Mouse (Mus musculus): ENCODE results near the gene Magt1. TPM values are rescaled to one million over a fixed set of nuclear protein-coding genes. Genes with fewer than 3 reads are reported as not detected.
"Not testable (repeated sequence)": the region's sequence is repeated elsewhere in the genome, so short reads cannot be mapped to it uniquely, and the experiment has no call there.

Gene Magt1
- polyA plus RNA-seq, 1 experiment from 2014 or later, result 17.1 TPM

GRCm38 (mm10) chrX:105928861-105929477 is 82.7 kb downstream of the Magt1 start, which contains the start of gene Atrx:
Atrx (minus strand) TSS chrX:105929403.
- peak; percentile 96 for ATAC-seq (ENCODE audit: low read depth)
- Histone ChIP-seq H3K9me3 (ENCODE audit: control insufficient read depth, low read length) (no peaks in the 10 kb centered on the region), H3K4me1 (ENCODE audit: control insufficient read depth, insufficient read depth, low read length) (peaks cover 7% of the 10 kb centered on the region; the same call in 1 of the 2 replicates), H3K27ac (ENCODE audit: low read depth, low read length) (peak within 1 kb of the TSS; percentile 96), H3K36me3 (ENCODE audit: control insufficient read depth, insufficient read depth, low read length) (no peaks in the 10 kb centered on the region), H3K27me3 (ENCODE audit: control insufficient read depth, insufficient read depth, low read length) (no peaks in the 10 kb centered on the region), H3K4me3 (ENCODE audit: low read depth, low read length) (peak within 1 kb of the TSS; percentile 58), H3K4me2 (ENCODE audit: low read depth, low read length) (peak within 1 kb of the TSS; percentile 46; the same call in 1 of the 2 replicates), H3K9ac (replicated peaks; ENCODE audit: low read depth, low read length) (peak within 1 kb of the TSS; percentile 89)
- 13% methylated on average over 35 of the region's 42 CpGs for WGBS

DNA sequence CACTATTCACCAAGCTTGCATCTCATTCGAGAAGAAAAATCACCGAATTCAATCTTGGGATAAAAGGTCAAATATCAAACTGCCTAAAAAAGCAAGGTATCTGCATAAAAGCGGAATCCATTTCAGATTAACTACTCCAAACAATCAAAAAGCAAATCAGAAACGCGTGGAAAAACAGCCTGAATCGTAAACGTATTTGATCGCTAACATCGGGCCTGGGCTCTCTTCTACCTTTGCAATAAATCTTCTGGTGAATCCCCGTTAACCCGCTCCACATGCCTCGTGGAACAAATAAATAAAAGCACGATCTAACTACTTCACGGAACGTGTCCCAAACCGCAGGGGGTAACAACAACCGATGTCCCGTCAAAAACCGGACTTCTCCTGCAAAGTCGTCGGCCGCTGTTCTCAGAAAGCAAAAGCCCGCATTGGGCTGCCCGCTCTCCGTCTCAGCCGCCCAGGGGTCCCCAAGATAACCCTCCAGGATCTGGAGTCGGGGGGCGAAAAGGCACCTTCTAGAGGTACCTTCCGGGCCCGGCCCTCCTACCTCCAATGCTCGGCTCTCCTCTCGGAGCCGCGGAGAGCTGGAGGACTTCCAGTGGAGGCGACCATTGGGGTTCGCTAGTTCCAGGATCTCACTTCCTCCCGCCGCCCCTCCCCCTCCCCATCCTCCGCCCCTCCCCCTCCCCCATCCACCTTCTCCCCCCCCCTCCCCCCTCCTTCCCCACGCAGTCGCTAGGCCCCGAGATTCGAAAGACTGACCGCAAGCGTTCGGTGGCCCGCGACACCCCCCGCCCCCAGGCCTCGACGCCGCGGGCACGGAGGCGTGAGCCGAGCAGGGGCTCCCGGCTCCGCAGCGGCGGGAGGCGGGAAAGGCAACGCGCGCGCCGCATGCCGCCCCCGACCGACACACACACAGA is 83.5 kb downstream of the Magt1 start:
- ATAC-seq (ENCODE audit: low read depth), result peak; percentile 68
- H3K27me3 ChIP-seq (ENCODE audit: control insufficient read depth, insufficient read depth, low read length), result no peaks in the 10 kb centered on the region
- H3K4me2 ChIP-seq (ENCODE audit: low read depth, low read length), result peak overlapping the region; percentile 46
- H3K4me1 ChIP-seq (ENCODE audit: control insufficient read depth, insufficient read depth, low read length), result peaks cover 7% of the 10 kb centered on the region; the same call in 1 of the 2 replicates
- peak overlapping the region; percentile 58 for H3K4me3 ChIP-seq (ENCODE audit: low read depth, low read length)
- peak overlapping the region; percentile 96 for H3K27ac ChIP-seq (ENCODE audit: low read depth, low read length)
- H3K9ac ChIP-seq (replicated peaks; ENCODE audit: low read depth, low read length), result peak overlapping the region; percentile 89
- 13% methylated on average over 37 of the region's 69 CpGs for WGBS
- no peaks in the 10 kb centered on the region for H3K9me3 ChIP-seq (ENCODE audit: control insufficient read depth, low read length)
- H3K36me3 ChIP-seq (ENCODE audit: control insufficient read depth, insufficient read depth, low read length), result no peaks in the 10 kb centered on the region

DNA sequence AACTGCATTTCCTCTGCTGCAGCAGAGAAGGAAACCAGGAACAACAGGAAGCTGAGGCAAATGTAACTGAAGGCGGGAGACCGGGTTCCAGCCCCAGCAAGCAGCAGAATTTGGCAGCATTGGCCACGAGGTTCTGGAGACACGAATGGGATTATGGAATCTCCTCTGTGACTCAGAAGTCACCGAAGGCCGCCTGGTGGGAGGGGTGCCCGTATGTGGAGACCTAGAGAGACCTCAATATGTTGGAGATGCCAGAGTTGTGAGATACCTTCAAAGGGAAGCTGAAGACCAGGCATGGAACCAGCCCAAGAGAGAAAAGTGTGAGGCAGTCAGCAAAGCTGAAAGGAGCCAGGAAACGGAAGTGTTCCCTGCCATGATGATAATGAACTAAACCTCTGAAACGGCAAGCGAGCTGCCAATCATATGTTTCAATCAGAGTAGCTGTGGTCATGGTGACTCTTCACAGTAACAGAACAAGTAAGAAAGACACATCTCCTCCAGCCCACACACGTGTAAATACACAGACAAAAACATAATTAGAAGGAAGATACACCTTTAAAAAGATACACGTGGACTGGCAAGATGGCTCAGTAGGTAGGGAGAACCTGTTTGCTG is 85.5 kb downstream of the Magt1 start:
- Histone ChIP-seq H3K27me3 (ENCODE audit: control insufficient read depth, insufficient read depth, low read length) (no peaks in the 10 kb centered on the region), H3K9ac (replicated peaks; ENCODE audit: low read depth, low read length) (no peak overlapping the region), H3K4me3 (ENCODE audit: low read depth, low read length) (no peak overlapping the region), H3K36me3 (ENCODE audit: control insufficient read depth, insufficient read depth, low read length) (no peaks in the 10 kb centered on the region), H3K4me1 (ENCODE audit: control insufficient read depth, insufficient read depth, low read length) (peaks cover 7% of the 10 kb centered on the region; the same call in 1 of the 2 replicates), H3K27ac (ENCODE audit: low read depth, low read length) (no peak overlapping the region), H3K4me2 (ENCODE audit: low read depth, low read length) (peak overlapping the region; percentile 46; the same call in 1 of the 2 replicates), H3K9me3 (ENCODE audit: control insufficient read depth, low read length) (no peaks in the 10 kb centered on the region)
- no peak for ATAC-seq (ENCODE audit: low read depth)
- WGBS, result 81% methylated on average over 12 of the region's 12 CpGs

DNA sequence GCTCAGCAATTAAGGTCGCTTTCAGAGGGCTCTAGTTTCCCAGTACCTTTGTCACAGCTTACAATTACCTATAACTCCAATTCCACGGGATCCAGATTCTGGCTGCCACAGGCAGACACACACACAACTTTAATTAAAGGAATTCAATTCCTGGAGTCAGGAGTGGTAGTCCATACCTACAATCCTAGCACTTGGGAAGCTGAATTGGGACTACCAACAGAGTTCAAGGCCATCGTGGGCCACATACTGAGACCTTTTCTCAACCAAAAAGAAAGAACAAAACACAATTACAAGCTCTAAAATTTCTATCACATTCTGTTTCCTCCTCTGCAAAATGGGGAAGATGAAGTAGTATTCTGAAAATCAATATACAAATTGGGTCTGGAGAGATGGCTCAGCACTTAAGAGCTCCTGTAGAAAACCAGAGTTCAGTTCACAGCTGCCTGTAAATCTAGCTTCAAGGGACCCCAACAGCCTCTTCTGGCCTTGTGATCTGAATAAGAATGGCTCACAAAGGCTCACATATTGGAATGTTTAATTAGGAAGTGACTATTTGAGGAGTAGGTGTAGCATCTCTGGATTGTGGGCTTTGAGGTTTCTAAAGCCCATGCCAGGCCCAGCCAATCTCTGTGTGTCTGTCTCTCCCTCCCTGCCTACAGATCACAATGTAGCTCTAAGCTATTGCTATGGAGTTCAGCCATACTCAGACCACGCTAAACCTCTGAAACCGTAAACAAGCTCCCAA is 87.2 kb downstream of the Magt1 start:
- Histone ChIP-seq H3K9me3 (ENCODE audit: control insufficient read depth, low read length) (no peaks in the 10 kb centered on the region), H3K36me3 (ENCODE audit: control insufficient read depth, insufficient read depth, low read length) (no peaks in the 10 kb centered on the region), H3K4me2 (ENCODE audit: low read depth, low read length) (no peak overlapping the region), H3K27me3 (ENCODE audit: control insufficient read depth, insufficient read depth, low read length) (no peaks in the 10 kb centered on the region), H3K4me1 (ENCODE audit: control insufficient read depth, insufficient read depth, low read length) (peaks cover 7% of the 10 kb centered on the region; the same call in 1 of the 2 replicates), H3K4me3 (ENCODE audit: low read depth, low read length) (no peak overlapping the region), H3K27ac (ENCODE audit: low read depth, low read length) (no peak overlapping the region), H3K9ac (replicated peaks; ENCODE audit: low read depth, low read length) (no peak overlapping the region)
- no peak for ATAC-seq (ENCODE audit: low read depth)
- 84% methylated on average over 5 of the region's 5 CpGs for WGBS

DNA sequence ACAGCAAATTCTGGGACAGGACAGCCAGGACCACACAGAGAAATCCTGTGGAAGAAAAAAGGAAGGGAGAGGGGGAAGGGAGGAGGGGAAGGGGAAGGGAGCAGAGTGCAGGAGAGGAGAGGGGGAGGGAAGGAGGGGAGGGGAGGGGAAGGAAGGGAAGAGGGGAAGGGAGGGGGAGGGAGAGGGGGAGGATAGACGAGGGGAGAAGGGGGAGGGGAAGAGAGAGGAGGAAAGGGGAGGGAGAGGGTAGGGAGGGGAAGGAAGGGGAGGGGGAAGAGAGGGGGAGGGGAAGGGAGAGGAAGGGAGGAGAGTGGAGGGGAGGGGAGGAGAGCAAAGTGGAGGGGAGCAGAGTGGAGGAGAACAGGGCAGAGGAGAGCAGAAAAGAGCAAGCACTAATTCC is 87.8 kb downstream of the Magt1 start:
- no CpG with 5 or more reads among the region's 1 CpGs for WGBS
- Histone ChIP-seq H3K9ac (replicated peaks; ENCODE audit: low read depth, low read length) (no peak overlapping the region), H3K27me3 (ENCODE audit: control insufficient read depth, insufficient read depth, low read length) (no peaks in the 10 kb centered on the region), H3K36me3 (ENCODE audit: control insufficient read depth, insufficient read depth, low read length) (no peaks in the 10 kb centered on the region), H3K4me1 (ENCODE audit: control insufficient read depth, insufficient read depth, low read length) (peaks cover 7% of the 10 kb centered on the region; the same call in 1 of the 2 replicates), H3K4me2 (ENCODE audit: low read depth, low read length) (no peak overlapping the region), H3K27ac (ENCODE audit: low read depth, low read length) (no peak overlapping the region), H3K9me3 (ENCODE audit: control insufficient read depth, low read length) (no peaks in the 10 kb centered on the region), H3K4me3 (ENCODE audit: low read depth, low read length) (no peak overlapping the region)
- no peak for ATAC-seq (ENCODE audit: low read depth)

DNA sequence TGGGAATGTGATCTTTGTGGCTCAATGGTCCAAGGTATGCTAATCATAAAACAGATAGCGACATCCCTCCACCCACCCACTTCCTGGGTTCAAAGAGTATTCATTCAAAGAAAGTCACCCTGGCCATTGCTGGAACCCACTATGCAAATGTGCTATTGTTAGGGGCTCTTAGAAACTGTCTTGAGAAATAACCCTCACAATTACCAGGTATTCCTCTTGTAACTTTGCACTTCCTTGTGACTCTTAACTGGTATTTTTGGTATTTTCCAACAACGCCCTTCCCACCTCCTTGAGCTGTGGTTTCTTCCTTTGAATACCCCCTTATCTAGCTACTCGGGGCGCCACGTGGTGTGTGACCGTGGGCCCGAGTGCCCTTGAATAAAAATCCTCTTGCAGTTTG is 88.7 kb downstream of the Magt1 start:
- not testable (repeated sequence) for H3K9me3 ChIP-seq (ENCODE audit: control insufficient read depth, low read length); H3K27me3 ChIP-seq (ENCODE audit: control insufficient read depth, insufficient read depth, low read length); H3K4me2 ChIP-seq (ENCODE audit: low read depth, low read length); H3K36me3 ChIP-seq (ENCODE audit: control insufficient read depth, insufficient read depth, low read length); H3K9ac ChIP-seq (replicated peaks; ENCODE audit: low read depth, low read length); H3K4me3 ChIP-seq (ENCODE audit: low read depth, low read length); H3K4me1 ChIP-seq (ENCODE audit: control insufficient read depth, insufficient read depth, low read length); H3K27ac ChIP-seq (ENCODE audit: low read depth, low read length); ATAC-seq (ENCODE audit: low read depth)
- 90% methylated on average over 7 of the region's 7 CpGs for WGBS

GRCm38 (mm10) chrX:105921421-105921820 is 90.3 kb downstream of the Magt1 start:
- Histone ChIP-seq H3K27me3 (ENCODE audit: control insufficient read depth, insufficient read depth, low read length) (no peaks in the 10 kb centered on the region), H3K4me1 (ENCODE audit: control insufficient read depth, insufficient read depth, low read length) (peaks cover under 1% of the 10 kb centered on the region; the same call in 1 of the 2 replicates), H3K27ac (ENCODE audit: low read depth, low read length) (no peak overlapping the region), H3K9me3 (ENCODE audit: control insufficient read depth, low read length) (no peaks in the 10 kb centered on the region), H3K9ac (replicated peaks; ENCODE audit: low read depth, low read length) (no peak overlapping the region), H3K4me3 (ENCODE audit: low read depth, low read length) (no peak overlapping the region), H3K36me3 (ENCODE audit: control insufficient read depth, insufficient read depth, low read length) (no peaks in the 10 kb centered on the region), H3K4me2 (ENCODE audit: low read depth, low read length) (no peak overlapping the region)
- WGBS, result 91% methylated on average over 2 of the region's 2 CpGs
- ATAC-seq (ENCODE audit: low read depth), result no peak
